Mouse (Mus musculus) T-helper 2 cell (primary cell): ENCODE measurements around the gene Mrpl22.
"Not testable (repeated sequence)": the region's sequence is repeated elsewhere in the genome, so short reads cannot be mapped to it uniquely, and the experiment has no call there.

ENCODE experiments used
- in situ Hi-C: fragments of 300-600 bp; cut with MboI, MseI; formaldehyde crosslinking; loops from one replicate; pipeline ENCODE4 v1.15.1; 2025; ENCODE audit warnings: high pct_unique_total_duplicates

The Mrpl22 gene

GRCm38 (mm10) chr11:58224872-58225271 lies 53.4 kb downstream of the Mrpl22 start:
- in situ Hi-C loops, result not testable (repeated sequence)

- in situ Hi-C loops, result no loop called here
Observed at GRCm38 (mm10) chr11:58225655-58226054, 54.2 kb downstream of the Mrpl22 start.

- in situ Hi-C loops, result no loop called here
Observed at GRCm38 (mm10) chr11:58226425-58226824, 55.0 kb downstream of the Mrpl22 start.

- in situ Hi-C loops, result not testable (repeated sequence)
Observed at GRCm38 (mm10) chr11:58228021-58228420, 56.6 kb downstream of the Mrpl22 start.
